Mouse (Mus musculus): ENCODE measurements around the gene Frmd5.

- no peak for TF ChIP-seq POLR2A (IDR thresholded peaks at IDR 0.05; ENCODE audit: low read depth, low read length)
- no peak for TF ChIP-seq CTCF (IDR thresholded peaks at IDR 0.05; ENCODE audit: extremely low read depth, insufficient read depth, insufficient read length, insufficient replicate concordance)
Measured at GRCm38 (mm10) chr2:121668256-121668655, 138.6 kb downstream of the Frmd5 start.

All from spleen, adult 2 months (tissue).